Mouse (Mus musculus) kidney, embryonic 14.5 days (tissue): ENCODE data around the gene Plagl2. TPM values are rescaled to one million over a fixed set of nuclear protein-coding genes. Genes with fewer than 3 reads are reported as not detected.
"Not testable (repeated sequence)": the region's sequence is repeated elsewhere in the genome, so short reads cannot be mapped to it uniquely, and the experiment has no call there.

Experiments used
- ATAC-seq: fragments of 200-750 bp; cut with Nextera tagmentation; 2 replicates; pipeline ENCODE4 v1.8.0; 2017; ENCODE audit warnings: moderate number of reproducible peaks, mild to moderate bottlenecking, moderate TSS enrichment, moderate library complexity; ENCODE audit not compliant: low FRiP score, low TSS enrichment
- H3K27ac ChIP-seq: fragments of 300-500 bp; sonication (generic); 2 replicates; pipeline ENCODE4 v1.5.1; 2014; ENCODE audit warnings: low read depth, mild to moderate bottlenecking, low read length, moderate library complexity, mixed read lengths
- H3K27me3 ChIP-seq: fragments of 300-500 bp; sonication (generic); 2 replicates; pipeline ENCODE4 v1.6.1; 2014; ENCODE audit warnings: mild to moderate bottlenecking, low read length; ENCODE audit not compliant: control insufficient read depth, insufficient read depth
- H3K36me3 ChIP-seq: fragments of 300-500 bp; sonication (generic); 2 replicates; pipeline ENCODE4 v1.6.1; 2014; ENCODE audit warnings: low read length, mixed read lengths; ENCODE audit not compliant: control insufficient read depth, insufficient read depth
- H3K4me1 ChIP-seq: fragments of 300-500 bp; sonication (generic); 2 replicates; pipeline ENCODE4 v1.6.1; 2014; ENCODE audit warnings: low read length, mixed read lengths; ENCODE audit not compliant: control insufficient read depth, insufficient read depth
- H3K4me2 ChIP-seq: fragments of 300-500 bp; sonication (generic); replicated peaks from 2 replicates; pipeline ENCODE4 v1.6.1; 2014; ENCODE audit warnings: low read depth, mild to moderate bottlenecking, low read length
- H3K4me3 ChIP-seq: fragments of 300-500 bp; sonication (generic); 2 replicates; pipeline ENCODE4 v1.5.1; 2014; ENCODE audit warnings: mild to moderate bottlenecking, low read length
- H3K9ac ChIP-seq: fragments of 300-500 bp; sonication (generic); 2 replicates; pipeline ENCODE4 v1.6.1; 2014; ENCODE audit warnings: low read depth, mild to moderate bottlenecking, low read length, moderate library complexity
- H3K9me3 ChIP-seq: fragments of 300-500 bp; sonication (generic); 2 replicates; pipeline ENCODE4 v1.6.1; 2016; ENCODE audit warnings: low read length; ENCODE audit not compliant: control insufficient read depth
- WGBS: fragments of 180-500 bp; shearing (Covaris S2); extraction: QIAGEN DNeasy Blood & Tissue Kit; methylation state at CpG from one replicate; pipeline ENCODE4 v1.1.7; 2014; 5-methylcytosine and 5-hydroxymethylcytosine counted together
- polyA plus RNA-seq: library from polyadenylated mRNA; unstranded; fragments of >200 nt; fragmentation: Nextera tagmentation; extraction: Ambion mirVana; gene quantifications from 2 replicates; pipeline ENCODE4 v1.2.1, GENCODE M21; 2014

Gene Plagl2
- polyA plus RNA-seq, 1 experiment from 2014 or later = 26.2 TPM

- not testable (repeated sequence) for H3K4me1 ChIP-seq, H3K27ac ChIP-seq, H3K27me3 ChIP-seq, H3K9ac ChIP-seq, H3K4me2 ChIP-seq, H3K4me3 ChIP-seq, ATAC-seq, H3K36me3 ChIP-seq, H3K9me3 ChIP-seq
- WGBS = 84% methylated on average over 6 of the region's 6 CpGs
These were observed 33.1 kb upstream of the Plagl2 start for GRCm38 (mm10) chr2:153274200-153274918.

- not testable (repeated sequence) for H3K9me3 ChIP-seq, ATAC-seq, H3K9ac ChIP-seq, H3K4me1 ChIP-seq, H3K27ac ChIP-seq, H3K27me3 ChIP-seq, H3K4me3 ChIP-seq, H3K4me2 ChIP-seq
- 73% methylated on average over 8 of the region's 8 CpGs for WGBS
- H3K36me3 ChIP-seq = peaks cover 17% of the 10 kb centered on the region
These were observed 29.1 kb upstream of the Plagl2 start for GRCm38 (mm10) chr2:153270231-153270915.

GRCm38 (mm10) chr2:153267331-153267730 is 26.1 kb upstream of the Plagl2 start:
- Histone ChIP-seq H3K4me1 (no peaks in the 10 kb centered on the region), H3K9ac (no peak overlapping the region), H3K27ac (no peak overlapping the region), H3K4me2 (no peak overlapping the region), H3K9me3 (no peaks in the 10 kb centered on the region), H3K36me3 (peaks cover 42% of the 10 kb centered on the region), H3K4me3 (no peak overlapping the region), H3K27me3 (no peaks in the 10 kb centered on the region)
- 79% methylated on average over 2 of the region's 2 CpGs for WGBS
- no peak for ATAC-seq

- ATAC-seq = no peak
- H3K36me3 ChIP-seq = peaks cover 61% of the 10 kb centered on the region
- 94% methylated on average over 7 of the region's 7 CpGs for WGBS
These were observed 21.8 kb upstream of the Plagl2 start for GRCm38 (mm10) chr2:153263053-153263452.

GRCm38 (mm10) chr2:153259864-153260674 is 18.8 kb upstream of the Plagl2 start:
- ATAC-seq = no peak
- peak overlapping the region; percentile 24; the same call in 1 of the 2 replicates for H3K27ac ChIP-seq
- WGBS = 59% methylated on average over 3 of the region's 3 CpGs

More at GRCm38 (mm10) chr2:153263053-153263452, 21.8 kb upstream of the Plagl2 start:
- Histone ChIP-seq H3K9me3 (no peaks in the 10 kb centered on the region), H3K27ac (no peak overlapping the region), H3K4me2 (no peak overlapping the region), H3K4me1 (peaks cover 7% of the 10 kb centered on the region; the same call in 1 of the 2 replicates), H3K9ac (no peak overlapping the region), H3K27me3 (no peaks in the 10 kb centered on the region), H3K4me3 (no peak overlapping the region)

GRCm38 (mm10) chr2:153259030-153259863 is 18.0 kb upstream of the Plagl2 start:
- Histone ChIP-seq H3K27ac (peak overlapping the region; percentile 24; the same call in 1 of the 2 replicates), H3K9ac (no peak overlapping the region), H3K27me3 (no peaks in the 10 kb centered on the region), H3K36me3 (peaks cover 44% of the 10 kb centered on the region), H3K4me2 (no peak overlapping the region), H3K4me3 (no peak overlapping the region), H3K4me1 (peaks cover 7% of the 10 kb centered on the region; the same call in 1 of the 2 replicates), H3K9me3 (no peaks in the 10 kb centered on the region)
- no peak for ATAC-seq
- 66% methylated on average over 12 of the region's 12 CpGs for WGBS

More at GRCm38 (mm10) chr2:153259864-153260674, 18.8 kb upstream of the Plagl2 start:
- no peak overlapping the region for H3K4me3 ChIP-seq
- H3K9me3 ChIP-seq = no peaks in the 10 kb centered on the region
- no peak overlapping the region for H3K4me2 ChIP-seq
- no peaks in the 10 kb centered on the region for H3K27me3 ChIP-seq
- H3K4me1 ChIP-seq = peaks cover 7% of the 10 kb centered on the region; the same call in 1 of the 2 replicates
- H3K9ac ChIP-seq = no peak overlapping the region
- H3K36me3 ChIP-seq = peaks cover 43% of the 10 kb centered on the region

- H3K9ac ChIP-seq = no peak overlapping the region
- H3K27me3 ChIP-seq = no peaks in the 10 kb centered on the region
- peaks cover 38% of the 10 kb centered on the region for H3K36me3 ChIP-seq
- no peak overlapping the region for H3K4me3 ChIP-seq
- H3K27ac ChIP-seq = no peak overlapping the region
- 86% methylated on average over 2 of the region's 2 CpGs for WGBS
- no peak for ATAC-seq
- no peak overlapping the region for H3K4me2 ChIP-seq
- peaks cover 7% of the 10 kb centered on the region; the same call in 1 of the 2 replicates for H3K4me1 ChIP-seq
- H3K9me3 ChIP-seq = no peaks in the 10 kb centered on the region
These were observed 15.4 kb upstream of the Plagl2 start for GRCm38 (mm10) chr2:153256604-153257003.

- Histone ChIP-seq H3K27me3 (no peaks in the 10 kb centered on the region), H3K4me1 (no peaks in the 10 kb centered on the region), H3K36me3 (peaks cover 45% of the 10 kb centered on the region), H3K4me2 (no peak overlapping the region), H3K4me3 (no peak overlapping the region), H3K27ac (no peak overlapping the region), H3K9me3 (no peaks in the 10 kb centered on the region), H3K9ac (no peak overlapping the region)
- 89% methylated on average over 5 of the region's 5 CpGs for WGBS
- ATAC-seq = no peak
These were observed 8.5 kb upstream of the Plagl2 start for GRCm38 (mm10) chr2:153249751-153250150.
